Mouse (Mus musculus): Measurements from ENCODE around the gene Pcyt1a. TPM values are rescaled to one million over a fixed set of nuclear protein-coding genes. Genes with fewer than 3 reads are reported as not detected.

The Pcyt1a gene
- total and polyA plus RNA-seq, 3 experiments = 36.9 to 53.7 TPM; not detected in 1

DNA sequence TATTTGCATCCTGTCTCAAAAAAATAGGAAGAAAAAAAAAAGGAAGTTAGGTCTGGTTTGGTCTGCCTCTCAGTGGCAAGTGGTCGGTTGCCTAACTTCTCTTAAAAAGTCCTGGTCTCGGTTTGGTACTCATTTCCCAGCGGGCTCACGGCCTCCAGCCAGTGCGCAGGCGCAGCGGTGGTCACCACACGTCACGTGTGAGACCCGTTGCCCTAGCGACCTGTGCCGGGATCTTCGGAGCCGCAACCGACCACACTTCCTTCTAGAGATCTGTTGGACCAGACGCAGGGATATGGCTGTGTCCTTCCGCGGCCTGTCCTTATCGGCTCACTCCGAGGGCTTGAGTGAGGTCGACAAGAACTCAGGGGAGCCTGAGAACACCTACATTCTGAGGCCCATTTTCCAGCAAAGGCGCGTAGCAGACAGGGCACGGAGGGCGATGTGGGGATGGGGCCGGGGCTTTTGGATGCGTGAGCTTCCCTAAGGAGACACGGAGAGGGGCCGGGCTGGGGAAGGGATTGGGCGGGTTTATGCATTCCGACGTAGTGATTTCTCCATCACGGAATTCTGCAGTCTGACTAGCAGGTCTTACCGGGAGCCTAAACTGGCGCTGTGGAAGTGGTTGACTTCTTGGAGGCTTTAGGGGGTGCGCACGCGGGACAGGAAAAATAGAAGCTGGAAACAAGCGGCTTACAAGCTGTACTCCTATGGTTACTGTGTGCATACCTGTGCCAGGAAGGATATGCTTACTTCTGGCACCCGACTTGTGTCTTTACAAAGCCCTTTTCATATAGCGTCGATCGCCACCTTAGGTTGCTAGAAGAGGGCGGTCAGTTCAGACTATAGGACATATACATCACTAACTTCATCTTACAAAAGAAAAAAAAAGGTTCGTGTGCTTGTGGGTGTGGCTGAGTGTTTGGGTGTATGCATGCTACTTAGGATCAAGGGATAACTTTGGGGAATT is 10.9 kb upstream of the Pcyt1a start, which contains the start of gene Tctex1d2:
Gene Tctex1d2, plus strand, starts transcription at position 186 of the 967 bp plus-strand sequence.
- H3K4me3 ChIP-seq (ENCODE audit: control insufficient read depth in 1 of 2, insufficient read depth in 1 of 2, low read depth in 2 of 2, low read length in 2 of 2) = peak within 1 kb of the TSS; percentile 58 to 84
- peak; percentile 97 for DNase-seq (ENCODE audit: low read depth, low spot score)
- TF ChIP-seq GATA1 (IDR thresholded peaks at IDR 0.05; ENCODE audit: low read depth, low read length) (peak; percentile 35; the same call in 1 of the 2 replicates), RAD21 (IDR thresholded peaks at IDR 0.05; ENCODE audit: low read depth, low read length) (no peak), TCF12 (IDR thresholded peaks at IDR 0.05; ENCODE audit: low read depth, low read length) (peak; percentile 62), CTCF (IDR thresholded peaks at IDR 0.05 in 2 of 3, conservative IDR thresholded peaks at IDR 0.05 in 1 of 3; ENCODE audit: control insufficient read depth in 1 of 3, insufficient read depth in 1 of 3, low read depth in 2 of 3, low read length in 3 of 3, poor library complexity in 1 of 3, severe bottlenecking in 1 of 3) (no peak), EP300 (IDR thresholded peaks at IDR 0.05; ENCODE audit: low read depth in 1 of 2, low read length in 2 of 2) (peak in 1 of 2 experiments; percentile 62; a peak in 2 of 4 replicates), ZNF384 (IDR thresholded peaks at IDR 0.05; ENCODE audit: low read depth, low read length) (peak; percentile 79), MAX (IDR thresholded peaks at IDR 0.05; ENCODE audit: low read length) (peak; percentile 54; the same call in 1 of the 2 replicates), MEF2A (IDR thresholded peaks at IDR 0.05; ENCODE audit: extremely low read depth, insufficient replicate concordance, low read depth, low read length, poor library complexity, severe bottlenecking) (no peak), CHD2 (IDR thresholded peaks at IDR 0.05; ENCODE audit: low read length) (no peak), SIN3A (IDR thresholded peaks at IDR 0.05; ENCODE audit: low read length) (peak; percentile 80), MAFK (IDR thresholded peaks at IDR 0.05; ENCODE audit: borderline replicate concordance, low read depth, low read length) (no peak), KAT2A (conservative IDR thresholded peaks at IDR 0.05; ENCODE audit: low read depth, low read length) (peak; percentile 67), BHLHE40 (IDR thresholded peaks at IDR 0.05; ENCODE audit: borderline replicate concordance, low read depth, low read length) (peak; percentile 94), MYC (IDR thresholded peaks at IDR 0.05; ENCODE audit: low read depth, low read length) (0 out of 2 replicates have a peak, but pooled peaks have one; percentile 12), NELFE (IDR thresholded peaks at IDR 0.05; ENCODE audit: low read depth, low read length) (peak; percentile 53), GABPA (IDR thresholded peaks at IDR 0.05; ENCODE audit: low read depth, low read length) (no peak), ETS1 (IDR thresholded peaks at IDR 0.05; ENCODE audit: low read depth, low read length) (peak; percentile 46; the same call in 1 of the 2 replicates), POLR2A (IDR thresholded peaks at IDR 0.05; ENCODE audit: control insufficient read depth in 1 of 2, insufficient read depth in 1 of 2, low read depth in 1 of 2, low read length in 2 of 2, poor library complexity in 1 of 2) (peak in 1 of 2 experiments; percentile 73; a peak in 1 of 4 replicates), TBP (IDR thresholded peaks at IDR 0.05; ENCODE audit: low read depth, low read length) (peak; percentile 56; the same call in 1 of the 2 replicates), USF1 (IDR thresholded peaks at IDR 0.05; ENCODE audit: low read depth, low read length) (peak; percentile 97), ELF1 (IDR thresholded peaks at IDR 0.05; ENCODE audit: low read depth, low read length) (peak; percentile 76), ZC3H11A (IDR thresholded peaks at IDR 0.05; ENCODE audit: low read depth, low read length) (no peak), UBTF (IDR thresholded peaks at IDR 0.05; ENCODE audit: borderline replicate concordance, insufficient read depth, low read depth, low read length) (no peak), POLR2AphosphoS5 (IDR thresholded peaks at IDR 0.05; ENCODE audit: borderline replicate concordance, low read depth, low read length) (no peak), E2F4 (IDR thresholded peaks at IDR 0.05; ENCODE audit: borderline replicate concordance, low read depth, low read length) (no peak), JUND (IDR thresholded peaks at IDR 0.05; ENCODE audit: low read depth, low read length) (no peak), RCOR1 (IDR thresholded peaks at IDR 0.05; ENCODE audit: low read depth, low read length) (no peak), POLR2AphosphoS2 (IDR thresholded peaks at IDR 0.05; ENCODE audit: low read length) (0 out of 2 replicates have a peak, but pooled peaks have one; percentile 26), TAL1 (IDR thresholded peaks at IDR 0.05; ENCODE audit: low read length) (peak; percentile 33), CHD1 (IDR thresholded peaks at IDR 0.05; ENCODE audit: low read depth, low read length) (no peak), ZKSCAN1 (IDR thresholded peaks at IDR 0.05; ENCODE audit: low read depth, low read length) (no peak), MYB (IDR thresholded peaks at IDR 0.05; ENCODE audit: low read depth, low read length) (0 out of 2 replicates have a peak, but pooled peaks have one; percentile 22), USF2 (IDR thresholded peaks at IDR 0.05; ENCODE audit: borderline replicate concordance in 1 of 2, insufficient read depth in 1 of 2, low read depth in 1 of 2, low read length in 2 of 2) (peak; percentile 39 to 76; a peak in 3 of 4 replicates), NRF1 (IDR thresholded peaks at IDR 0.05; ENCODE audit: insufficient read depth, low read depth, low read length, poor library complexity, severe bottlenecking) (peak; percentile 100)

More for the DNA sequence above, 10.9 kb upstream of the Pcyt1a start, which contains the start of gene Tctex1d2:
- H3K9me3 ChIP-seq (replicated peaks; ENCODE audit: insufficient read depth, low read length) = no peaks in the 10 kb centered on the region
- H3K27ac ChIP-seq (ENCODE audit: control insufficient read depth, low read depth, low read length) = peak within 1 kb of the TSS; percentile 68
- H3K79me2 ChIP-seq (ENCODE audit: control insufficient read depth, insufficient read depth, low read length, poor library complexity) = peaks cover 3% of the 10 kb centered on the region; the same call in 1 of the 2 replicates
- H3K27me3 ChIP-seq (ENCODE audit: control insufficient read depth in 1 of 2, insufficient read depth in 2 of 2, low read length in 2 of 2) = no peaks in the 10 kb centered on the region
- H3K4me1 ChIP-seq (ENCODE audit: control insufficient read depth in 1 of 2, insufficient read depth in 2 of 2, low read length in 2 of 2) = peaks cover 0 to 3% of the 10 kb centered on the region in 2 experiments; a peak in 2 of 4 replicates
- peaks cover 0 to 5% of the 10 kb centered on the region in 2 experiments; a peak in 1 of 4 replicates for H3K36me3 ChIP-seq (ENCODE audit: control insufficient read depth in 1 of 2, insufficient read depth in 2 of 2, low read length in 2 of 2)
- H3K9ac ChIP-seq (ENCODE audit: control insufficient read depth, low read depth, low read length, poor library complexity, severe bottlenecking) = peak within 1 kb of the TSS; percentile 75

Data from MEL (cell line).